Mouse (Mus musculus) frontal cortex, postnatal 14 days (tissue): Measurements from ENCODE around the gene Gm9821.

ENCODE experiments used
- DNase-seq, 2 experiments: peaks; one replicate each; pipeline ENCODE4 v3.0.0; 2022; ENCODE audit warnings: low spot score in 2 of 2

Gene Gm9821

GRCm38 (mm10) chr2:91948151-91948509 is 2.6 kb downstream of the Gm9821 start:
- no peak for DNase-seq

GRCm38 (mm10) chr2:91948792-91949241 is 3.3 kb downstream of the Gm9821 start:
- DNase-seq: no peak

- no peak for DNase-seq
These were observed 4.1 kb downstream of the Gm9821 start for GRCm38 (mm10) chr2:91949411-91950274.

GRCm38 (mm10) chr2:91950275-91951085 is 5.0 kb downstream of the Gm9821 start:
- no peak for DNase-seq

- no peak for DNase-seq
These were observed 8.3 kb downstream of the Gm9821 start for GRCm38 (mm10) chr2:91953825-91954224.

- no peak for DNase-seq
These were observed 9.7 kb downstream of the Gm9821 start for GRCm38 (mm10) chr2:91955121-91955591.

- DNase-seq: no peak
These were observed 10.4 kb downstream of the Gm9821 start for GRCm38 (mm10) chr2:91955875-91956274.

GRCm38 (mm10) chr2:91957096-91957495 is 11.6 kb downstream of the Gm9821 start:
- DNase-seq: peak; percentile 73 to 82

- DNase-seq: no peak
These were observed 12.5 kb downstream of the Gm9821 start for GRCm38 (mm10) chr2:91958049-91958448.

- no peak for DNase-seq
These were observed 13.4 kb downstream of the Gm9821 start for GRCm38 (mm10) chr2:91958701-91959457.

GRCm38 (mm10) chr2:91959544-91960410 is 14.3 kb downstream of the Gm9821 start:
- no peak for DNase-seq

- no peak for DNase-seq
These were observed 15.0 kb downstream of the Gm9821 start for GRCm38 (mm10) chr2:91960459-91960858.

GRCm38 (mm10) chr2:91961901-91962761 is 16.6 kb downstream of the Gm9821 start:
- DNase-seq: no peak

GRCm38 (mm10) chr2:91962864-91963401 is 17.4 kb downstream of the Gm9821 start:
- no peak for DNase-seq

- DNase-seq: peak; percentile 87 to 89
These were observed 18.0 kb downstream of the Gm9821 start for GRCm38 (mm10) chr2:91963443-91963932.

GRCm38 (mm10) chr2:91964610-91965204 is 19.2 kb downstream of the Gm9821 start:
- DNase-seq: no peak

GRCm38 (mm10) chr2:91965417-91965816 is 19.9 kb downstream of the Gm9821 start:
- DNase-seq: no peak

GRCm38 (mm10) chr2:91966367-91966766 is 20.9 kb downstream of the Gm9821 start:
- no peak for DNase-seq

GRCm38 (mm10) chr2:91967962-91968361 is 22.5 kb downstream of the Gm9821 start:
- DNase-seq: no peak
